Mouse (Mus musculus) E14TG2a.4 (cell line): Measurements from ENCODE around the gene Gm6367.
"Not testable (repeated sequence)": the region's sequence is repeated elsewhere in the genome, so short reads cannot be mapped to it uniquely, and the experiment has no call there.

Experiments
- CTCF ChIP-seq: conservative IDR thresholded peaks from 2 replicates; pipeline ENCODE4 v1.5.1; 2014; ENCODE audit warnings: low read length
- NANOG ChIP-seq: IDR thresholded peaks from 2 replicates; pipeline ENCODE4 v1.6.1; 2014; ENCODE audit warnings: borderline replicate concordance, low read length, mixed read lengths
- POU5F1 ChIP-seq: IDR thresholded peaks from 2 replicates; pipeline ENCODE4 v1.6.1; 2014; ENCODE audit warnings: low read length, borderline replicate concordance

DNA sequence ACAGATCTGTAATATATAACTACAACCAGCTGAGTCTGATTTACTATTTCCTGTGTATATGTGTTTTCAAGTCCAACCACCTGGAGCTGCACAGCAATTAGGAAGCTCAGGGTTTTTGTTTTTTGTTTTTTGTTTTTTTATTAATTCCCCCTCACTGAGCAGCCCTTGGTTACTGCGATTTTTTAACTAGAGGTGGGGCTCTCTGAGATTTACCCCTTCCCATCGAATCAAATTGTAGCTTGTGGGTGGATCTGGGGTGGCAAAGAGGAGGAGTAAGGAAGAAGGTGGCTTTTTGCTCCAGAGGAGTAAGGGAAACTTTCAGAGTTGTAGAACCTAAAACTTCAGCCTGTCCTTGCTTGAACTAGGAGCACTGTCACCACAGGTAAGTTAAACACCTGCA lies at the start of gene Gm6367:
- not testable (repeated sequence) for TF ChIP-seq CTCF, POU5F1, NANOG
